Mouse (Mus musculus) T-helper 2 cell (primary cell): ENCODE data around the gene 1700113H08Rik.

Experiments used
- in situ Hi-C: fragments of 300-600 bp; cut with MboI, MseI; formaldehyde crosslinking; loops from one replicate; pipeline ENCODE4 v1.15.1; 2025; ENCODE audit warnings: high pct_unique_total_duplicates

1700113H08Rik gene

DNA sequence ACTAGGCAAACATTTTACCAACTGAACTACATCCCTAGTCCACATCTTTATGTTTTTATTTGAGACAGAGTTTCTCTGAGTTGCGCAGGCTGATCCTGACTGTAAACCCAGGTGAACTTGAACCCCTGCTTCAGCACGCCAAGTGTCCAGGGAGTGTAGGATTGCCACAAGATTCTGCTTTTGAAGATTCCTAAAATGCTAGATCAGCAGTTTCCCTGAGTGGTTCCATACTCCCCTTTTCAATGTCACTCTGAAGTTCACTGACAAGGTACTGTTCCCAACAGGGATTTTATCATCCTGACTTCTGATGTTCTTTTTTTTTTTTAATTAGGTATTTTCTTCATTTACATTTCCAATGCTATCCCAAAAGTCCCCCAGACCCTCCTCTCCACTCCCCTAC is 140.9 kb downstream of the 1700113H08Rik start:
- in situ Hi-C loops, result no loop called here

DNA sequence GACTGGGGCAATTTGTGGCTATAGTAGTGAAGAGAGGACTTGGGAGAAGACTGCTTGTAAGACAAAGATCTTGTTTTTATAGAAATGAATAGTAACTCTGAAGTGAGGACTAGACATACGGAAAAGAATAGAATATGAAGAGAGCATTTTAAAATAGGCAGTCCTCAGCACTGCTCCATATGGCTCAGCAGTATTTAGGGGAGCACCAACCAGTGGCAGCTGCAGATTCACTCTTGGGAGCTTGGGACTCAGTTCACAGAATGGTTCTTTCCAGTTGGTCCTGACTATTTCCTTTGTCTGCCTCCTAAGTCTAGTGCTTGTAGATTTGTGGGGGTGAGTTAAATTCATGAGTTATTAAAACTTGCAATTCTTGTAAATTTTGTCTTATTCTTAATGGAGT is 151.6 kb downstream of the 1700113H08Rik start:
- in situ Hi-C loops, result no loop called here

DNA sequence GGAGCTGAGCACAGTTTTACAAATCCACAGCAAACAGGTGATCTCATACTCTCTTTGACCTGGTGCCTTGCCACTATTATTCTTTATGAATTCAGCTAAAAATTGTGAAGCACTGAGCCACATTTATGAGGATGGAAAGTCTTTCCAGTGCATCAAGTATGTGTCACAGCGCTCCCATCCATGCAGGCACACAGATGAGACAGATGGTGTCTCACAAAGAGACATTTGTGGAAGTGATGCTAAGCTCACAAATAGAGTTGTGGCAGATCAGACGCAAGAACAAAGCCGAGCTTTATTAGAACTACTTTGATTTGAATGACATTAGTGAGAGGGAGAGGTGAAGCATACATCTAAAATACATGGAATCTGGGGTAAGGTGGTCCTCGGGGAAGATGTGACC is 153.2 kb downstream of the 1700113H08Rik start:
- in situ Hi-C loops, result loop anchor here (10.0 kb wide), 1 partner anchor 1254 kb away; no protein-coding TSS in a partner anchor

DNA sequence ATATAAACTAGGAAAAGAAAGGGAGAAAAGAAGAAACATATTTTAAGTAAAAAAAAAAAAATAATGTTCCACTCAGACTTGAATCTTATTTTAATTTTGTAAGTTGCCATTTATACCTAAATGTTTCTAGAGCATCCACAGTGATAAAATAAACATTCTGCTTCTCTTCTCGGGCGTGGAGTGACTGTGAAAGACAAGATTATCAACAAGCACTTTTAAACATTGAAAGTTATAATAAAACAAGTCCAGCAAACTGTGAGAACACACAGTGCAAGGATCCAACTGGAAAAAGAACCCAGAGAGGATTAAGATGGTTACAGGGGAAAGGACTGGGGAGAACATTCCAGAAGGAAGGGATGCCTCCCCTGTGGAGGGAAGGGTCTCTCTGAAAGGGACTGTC is 155.0 kb downstream of the 1700113H08Rik start:
- in situ Hi-C loops, result loop anchor here (10.0 kb wide), 1 partner anchor 1252 kb away; no protein-coding TSS in a partner anchor

DNA sequence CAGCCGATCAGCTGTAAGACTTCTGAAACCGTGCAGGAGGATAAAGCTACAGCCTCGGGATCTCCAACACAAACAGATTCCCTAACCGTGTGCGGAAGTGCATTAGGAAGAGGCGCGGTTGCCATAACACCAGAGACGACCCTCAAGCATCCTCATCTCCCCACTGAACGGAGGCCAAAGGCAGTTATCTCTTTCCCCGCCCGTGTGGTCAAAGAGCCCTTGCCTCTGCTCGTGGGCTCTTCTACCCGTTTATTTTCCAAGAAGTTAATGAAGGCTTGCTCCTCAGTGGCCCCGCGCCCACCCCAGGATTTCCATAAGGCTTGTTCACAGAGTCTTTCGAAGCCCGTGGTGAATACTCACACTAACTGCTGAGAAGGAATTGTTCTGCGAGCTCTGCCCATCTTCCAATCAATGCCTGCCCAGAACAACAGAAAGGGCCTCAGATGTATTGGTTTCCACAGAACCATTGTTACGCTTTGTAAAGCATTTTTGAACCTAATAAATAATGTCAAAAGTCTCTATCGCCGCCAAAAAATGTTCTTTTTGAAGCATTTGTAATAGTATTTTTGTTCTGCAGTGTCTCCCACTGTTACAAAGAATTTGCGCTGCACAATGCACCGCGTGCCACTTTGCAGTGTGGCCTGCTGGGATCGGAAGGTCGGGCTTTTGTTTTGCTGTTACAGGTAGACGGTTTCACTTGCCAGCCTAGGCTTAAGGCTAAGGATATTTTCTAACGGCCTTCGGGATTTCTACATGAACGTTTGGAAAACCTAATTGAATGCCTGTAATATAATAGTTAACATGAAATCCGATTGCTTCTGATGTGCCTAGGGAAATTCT is 172.4 kb downstream of the 1700113H08Rik start:
- in situ Hi-C loops, result no loop called here

DNA sequence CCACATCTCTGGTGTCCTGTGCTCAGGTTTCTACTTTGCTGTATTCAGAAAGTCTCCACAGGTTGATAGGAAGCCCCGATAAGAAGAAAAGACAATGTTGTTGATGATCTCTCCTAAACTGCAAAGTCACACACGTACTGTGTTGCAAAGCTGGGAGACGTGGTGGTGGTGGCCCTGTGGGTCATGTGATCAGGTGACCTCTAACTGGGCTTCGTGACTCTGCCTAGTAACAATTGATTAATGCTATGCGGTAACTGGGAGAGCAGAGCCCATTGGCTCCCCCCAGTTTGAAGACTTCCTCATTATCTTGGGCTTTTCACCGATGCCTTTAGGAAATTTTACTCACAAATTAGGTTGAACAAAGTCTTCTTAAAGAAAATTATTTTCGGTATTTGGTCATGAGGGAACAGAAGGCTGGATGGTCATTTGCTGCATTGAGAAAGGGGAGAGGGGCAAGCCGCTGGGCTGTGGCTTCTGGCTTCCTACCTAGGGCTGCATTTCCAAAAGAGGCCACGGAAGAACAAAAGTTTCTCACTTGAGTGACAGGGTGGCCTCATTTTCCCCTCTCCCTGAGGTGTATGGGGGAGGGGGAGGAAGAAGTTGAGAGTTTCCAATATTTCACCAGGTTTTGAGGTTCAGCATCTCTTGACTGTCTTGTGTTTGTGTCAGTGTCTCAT is 181.6 kb downstream of the 1700113H08Rik start:
- in situ Hi-C loops, result no loop called here

DNA sequence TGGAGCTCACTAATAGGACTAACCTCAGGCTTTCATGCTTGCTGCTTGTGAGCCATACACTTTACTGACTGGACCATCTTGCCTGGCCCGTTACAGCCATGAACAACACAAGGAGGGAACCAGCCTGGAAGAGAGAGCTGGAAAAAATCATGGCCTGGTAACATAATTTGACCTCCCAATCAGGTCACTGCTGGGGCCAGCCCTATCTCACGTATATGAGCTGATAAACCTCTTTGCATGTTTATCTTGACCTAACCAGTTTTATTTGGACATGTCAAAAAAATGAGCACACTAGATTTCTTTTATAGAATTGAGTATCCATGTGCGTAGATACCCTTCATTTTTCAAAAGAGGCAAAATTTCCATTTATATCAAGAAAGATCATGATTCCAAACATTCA is 213.9 kb downstream of the 1700113H08Rik start:
- in situ Hi-C loops, result no loop called here

DNA sequence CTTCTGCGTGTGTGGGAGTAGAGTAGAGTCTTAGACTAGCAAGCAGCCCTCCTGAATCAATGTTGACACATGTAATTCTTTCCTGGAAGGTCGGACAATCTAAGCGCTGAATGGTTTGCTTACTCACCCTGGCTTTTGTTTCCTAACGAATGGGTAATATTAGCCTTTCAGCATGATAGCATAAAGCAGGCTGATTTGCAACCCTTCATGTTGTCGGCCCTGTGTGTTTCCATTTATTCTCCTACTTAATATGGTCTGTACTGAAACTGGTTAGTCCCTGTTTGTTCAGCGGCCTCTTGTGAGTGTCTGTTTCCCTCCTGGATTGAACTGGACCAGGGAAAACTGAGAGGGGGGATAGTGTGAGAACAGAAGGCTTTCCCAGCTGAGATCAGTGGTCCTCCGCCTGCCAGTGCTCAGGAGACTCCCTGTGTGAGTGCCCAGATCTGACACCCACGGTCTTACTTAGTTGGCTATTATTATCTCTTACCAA is 214.3 kb downstream of the 1700113H08Rik start:
- in situ Hi-C loops, result no loop called here

DNA sequence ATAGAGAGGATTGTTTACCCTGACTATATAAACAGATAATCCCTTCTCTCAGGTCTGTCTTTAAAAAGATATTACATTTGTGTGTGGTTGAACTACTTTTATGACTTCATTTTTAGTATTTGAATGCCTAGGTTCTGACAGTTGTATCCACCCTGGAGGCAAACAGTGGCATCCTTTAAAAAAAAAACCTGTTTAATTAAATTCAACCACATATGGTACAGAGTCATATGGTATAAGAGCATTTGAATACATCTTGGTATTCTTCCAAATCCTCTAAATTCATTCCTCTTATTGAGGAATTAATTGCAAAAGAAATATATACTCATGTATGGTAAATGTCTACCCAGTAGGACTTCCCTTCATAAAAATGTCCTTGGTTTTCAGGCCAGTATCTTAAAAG is 217.2 kb downstream of the 1700113H08Rik start:
- in situ Hi-C loops, result no loop called here
